Mouse (Mus musculus) intestine, embryonic 16.5 days (tissue): ENCODE results near the gene Spaca9. TPM values are rescaled to one million over a fixed set of nuclear protein-coding genes. Genes with fewer than 3 reads are reported as not detected.

Experiments used
- ATAC-seq: fragments of 200-750 bp; cut with Nextera tagmentation; 2 replicates; pipeline ENCODE4 v1.8.0; 2017; ENCODE audit warnings: moderate TSS enrichment, moderate library complexity
- H3K27ac ChIP-seq: fragments of 300-500 bp; sonication (generic); 2 replicates; pipeline ENCODE4 v1.5.1; 2014; ENCODE audit warnings: mild to moderate bottlenecking, low read length
- H3K27me3 ChIP-seq: fragments of 300-500 bp; sonication (generic); replicated peaks from 2 replicates; pipeline ENCODE4 v1.6.1; 2014; ENCODE audit warnings: low read length, control low read depth, mixed read lengths; ENCODE audit not compliant: control insufficient read depth, insufficient read depth
- H3K36me3 ChIP-seq: fragments of 300-500 bp; sonication (generic); 2 replicates; pipeline ENCODE4 v1.6.1; 2014; ENCODE audit warnings: low read length, control low read depth; ENCODE audit not compliant: control insufficient read depth, insufficient read depth
- H3K4me1 ChIP-seq: fragments of 300-500 bp; sonication (generic); 2 replicates; pipeline ENCODE4 v1.6.1; 2014; ENCODE audit warnings: low read length, control low read depth, mixed read lengths; ENCODE audit not compliant: control insufficient read depth, insufficient read depth
- H3K4me2 ChIP-seq: fragments of 300-500 bp; sonication (generic); 2 replicates; pipeline ENCODE4 v1.6.1; 2014; ENCODE audit warnings: low read depth, low read length, control low read depth
- H3K4me3 ChIP-seq: fragments of 300-500 bp; sonication (generic); 2 replicates; pipeline ENCODE4 v1.5.1; 2014; ENCODE audit warnings: mild to moderate bottlenecking, low read length
- H3K9ac ChIP-seq: fragments of 300-500 bp; sonication (generic); 2 replicates; pipeline ENCODE4 v1.6.1; 2014; ENCODE audit warnings: low read depth, low read length
- H3K9me3 ChIP-seq: fragments of 300-500 bp; sonication (generic); 2 replicates; pipeline ENCODE4 v1.6.1; 2016; ENCODE audit warnings: low read length, control low read depth; ENCODE audit not compliant: control insufficient read depth
- WGBS: fragments of 180-500 bp; shearing (Covaris S2); extraction: QIAGEN DNeasy Blood & Tissue Kit; methylation state at CpG from one replicate; pipeline ENCODE4 v1.1.7; 2014; 5-methylcytosine and 5-hydroxymethylcytosine counted together
- polyA plus RNA-seq: library from polyadenylated mRNA; unstranded; fragments of >200 nt; fragmentation: Nextera tagmentation; extraction: Ambion mirVana; gene quantifications from 2 replicates; pipeline ENCODE4 v1.2.1, GENCODE M21; 2015

The Spaca9 gene
- polyA plus RNA-seq, 1 experiment from 2014 or later = 1.1 TPM

GRCm38 (mm10) chr2:28680710-28681109 is 18.8 kb downstream of the Spaca9 start:
- no peak overlapping the region for H3K4me2 ChIP-seq
- H3K27me3 ChIP-seq = no peaks in the 10 kb centered on the region
- WGBS = 40% methylated on average over 4 of the region's 4 CpGs
- H3K4me3 ChIP-seq = no peak overlapping the region
- H3K27ac ChIP-seq = no peak overlapping the region
- ATAC-seq = no peak
- no peaks in the 10 kb centered on the region for H3K9me3 ChIP-seq
- no peak overlapping the region for H3K9ac ChIP-seq
- H3K36me3 ChIP-seq = peaks cover 4% of the 10 kb centered on the region
- H3K4me1 ChIP-seq = no peaks in the 10 kb centered on the region

GRCm38 (mm10) chr2:28676005-28676404 is 23.5 kb downstream of the Spaca9 start:
- no peak overlapping the region for H3K4me2 ChIP-seq
- no peaks in the 10 kb centered on the region for H3K9me3 ChIP-seq
- H3K9ac ChIP-seq = no peak overlapping the region
- 0 out of 2 replicates have a peak, but pooled peaks cover 3% of the 10 kb centered on the region for H3K36me3 ChIP-seq
- ATAC-seq = 0 out of 2 replicates have a peak, but pooled peaks have one; percentile 26
- no peaks in the 10 kb centered on the region for H3K4me1 ChIP-seq
- no peak overlapping the region for H3K27ac ChIP-seq
- 80% methylated on average over 8 of the region's 8 CpGs for WGBS
- no peaks in the 10 kb centered on the region for H3K27me3 ChIP-seq
- no peak overlapping the region for H3K4me3 ChIP-seq

- Histone ChIP-seq H3K27ac (no peak overlapping the region), H3K4me2 (no peak overlapping the region), H3K4me1 (no peaks in the 10 kb centered on the region), H3K9me3 (no peaks in the 10 kb centered on the region), H3K36me3 (peaks cover 6% of the 10 kb centered on the region; the same call in 1 of the 2 replicates), H3K27me3 (no peaks in the 10 kb centered on the region), H3K9ac (no peak overlapping the region), H3K4me3 (no peak overlapping the region)
- no peak for ATAC-seq
- WGBS = 96% methylated on average over 2 of the region's 2 CpGs
Observed at GRCm38 (mm10) chr2:28671438-28671837, 28.1 kb downstream of the Spaca9 start.

- Histone ChIP-seq H3K9ac (no peak overlapping the region), H3K4me3 (no peak overlapping the region), H3K27me3 (no peaks in the 10 kb centered on the region), H3K27ac (no peak overlapping the region), H3K9me3 (no peaks in the 10 kb centered on the region), H3K4me2 (no peak overlapping the region), H3K36me3 (peaks cover 18% of the 10 kb centered on the region; the same call in 1 of the 2 replicates), H3K4me1 (no peaks in the 10 kb centered on the region)
- 64% methylated on average over 3 of the region's 3 CpGs for WGBS
- no peak for ATAC-seq
Observed at GRCm38 (mm10) chr2:28665818-28666217, 33.7 kb downstream of the Spaca9 start.

- peaks cover 18% of the 10 kb centered on the region; the same call in 1 of the 2 replicates for H3K36me3 ChIP-seq
- H3K4me3 ChIP-seq = no peak overlapping the region
- no peak for ATAC-seq
- no peak overlapping the region for H3K9ac ChIP-seq
- H3K27me3 ChIP-seq = no peaks in the 10 kb centered on the region
- no peak overlapping the region for H3K27ac ChIP-seq
- no peaks in the 10 kb centered on the region for H3K4me1 ChIP-seq
- H3K9me3 ChIP-seq = no peaks in the 10 kb centered on the region
- H3K4me2 ChIP-seq = no peak overlapping the region
- 90% methylated on average over 3 of the region's 3 CpGs for WGBS
Observed at GRCm38 (mm10) chr2:28662891-28663290, 36.6 kb downstream of the Spaca9 start.

- peaks cover 7% of the 10 kb centered on the region for H3K36me3 ChIP-seq
Observed at GRCm38 (mm10) chr2:28656216-28656615, 43.3 kb downstream of the Spaca9 start.

GRCm38 (mm10) chr2:28654295-28654694 is 45.2 kb downstream of the Spaca9 start:
- no peak for ATAC-seq
- Histone ChIP-seq H3K27ac (no peak overlapping the region), H3K4me3 (no peak overlapping the region), H3K9ac (no peak overlapping the region), H3K27me3 (no peaks in the 10 kb centered on the region), H3K9me3 (no peaks in the 10 kb centered on the region), H3K36me3 (peaks cover 7% of the 10 kb centered on the region), H3K4me2 (no peak overlapping the region), H3K4me1 (no peaks in the 10 kb centered on the region)
- 58% methylated on average over 2 of the region's 2 CpGs for WGBS

More at GRCm38 (mm10) chr2:28656216-28656615, 43.3 kb downstream of the Spaca9 start:
- no peak for ATAC-seq
- no peak overlapping the region for H3K4me2 ChIP-seq
- no peak overlapping the region for H3K9ac ChIP-seq
- H3K27me3 ChIP-seq = no peaks in the 10 kb centered on the region
- H3K27ac ChIP-seq = no peak overlapping the region
- WGBS = 79% methylated on average over 8 of the region's 8 CpGs
- no peaks in the 10 kb centered on the region for H3K9me3 ChIP-seq
- H3K4me3 ChIP-seq = no peak overlapping the region
- H3K4me1 ChIP-seq = no peaks in the 10 kb centered on the region

GRCm38 (mm10) chr2:28653351-28653750 is 46.2 kb downstream of the Spaca9 start:
- 95% methylated on average over 7 of the region's 7 CpGs for WGBS
- Histone ChIP-seq H3K4me3 (no peak overlapping the region), H3K4me1 (no peaks in the 10 kb centered on the region), H3K36me3 (peaks cover 7% of the 10 kb centered on the region), H3K9ac (no peak overlapping the region), H3K9me3 (no peaks in the 10 kb centered on the region), H3K27me3 (no peaks in the 10 kb centered on the region), H3K4me2 (no peak overlapping the region), H3K27ac (no peak overlapping the region)
- no peak for ATAC-seq

GRCm38 (mm10) chr2:28650526-28650925 is 49.0 kb downstream of the Spaca9 start:
- no peak for ATAC-seq
- Histone ChIP-seq H3K9ac (no peak overlapping the region), H3K27me3 (no peaks in the 10 kb centered on the region), H3K9me3 (no peaks in the 10 kb centered on the region), H3K4me3 (no peak overlapping the region), H3K4me2 (no peak overlapping the region), H3K27ac (no peak overlapping the region), H3K4me1 (no peaks in the 10 kb centered on the region), H3K36me3 (peaks cover 7% of the 10 kb centered on the region)

- Histone ChIP-seq H3K9ac (no peak overlapping the region), H3K36me3 (no peaks in the 10 kb centered on the region), H3K4me1 (peaks cover 14% of the 10 kb centered on the region), H3K27me3 (no peaks in the 10 kb centered on the region), H3K9me3 (no peaks in the 10 kb centered on the region), H3K4me3 (no peak overlapping the region), H3K27ac (no peak overlapping the region), H3K4me2 (no peak overlapping the region)
- WGBS = 89% methylated on average over 3 of the region's 3 CpGs
- ATAC-seq = no peak
Observed at GRCm38 (mm10) chr2:28643081-28643480, 56.4 kb downstream of the Spaca9 start.
